Mouse (Mus musculus) CD4-positive naive resting alpha-beta T cell, adult 76 days (primary cell): Measurements from ENCODE around the gene Gm853. TPM values are rescaled to one million over a fixed set of nuclear protein-coding genes. Genes with fewer than 3 reads are reported as not detected.

Source experiments
- total RNA-seq: library from RNA; stranded (reverse); gene quantifications from one replicate; pipeline ENCODE4 v1.2.4, GENCODE M21; 2023

Gene Gm853
- total RNA-seq, result not detected

DNA sequence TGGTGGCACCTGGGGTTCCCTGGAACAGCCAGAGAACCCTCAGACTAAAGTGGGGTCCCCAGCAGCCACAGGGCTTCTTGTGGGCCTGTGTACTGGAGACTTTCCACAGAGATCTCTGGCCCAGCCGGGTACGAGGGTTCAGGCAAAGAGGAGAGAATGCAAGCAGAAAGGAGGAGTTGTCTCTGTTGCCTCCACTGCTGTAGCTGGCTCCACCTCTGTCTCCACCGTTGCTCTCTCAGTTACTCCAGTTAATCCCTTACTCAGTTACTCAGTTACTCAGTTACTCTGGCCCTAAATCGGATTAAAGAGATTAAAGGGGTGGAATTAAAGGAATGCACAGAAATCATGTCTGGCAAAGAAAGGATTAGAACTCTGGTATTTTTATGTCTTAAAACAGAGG lies at the start of gene Gm853:
Gm853 (minus strand) TSS at position 223 of the 400 bp plus-strand sequence.

GRCm38 (mm10) chr4:130175072-130175711 lies 47.0 kb downstream of the Gm853 start, which contains the start of gene Tinagl1:
Tinagl1 (minus strand) TSS chr4:130175122.

Other genes starting within 250 kb of the Gm853 start
- gene Adgrb2, start 237.5 kb downstream of the Gm853 start, total RNA-seq, result 0.59 TPM
- gene Col16a1, start 174.6 kb downstream of the Gm853 start, total RNA-seq, result 0.21 TPM
- 24.9 TPM for gene Pef1, start 119.8 kb downstream of the Gm853 start, total RNA-seq
- gene Hcrtr1, start 83.0 kb downstream of the Gm853 start, total RNA-seq, result not detected
- 0.79 TPM for gene Tinagl1, start 47.3 kb downstream of the Gm853 start, total RNA-seq
- not detected for gene Serinc2, start 56.8 kb upstream of the Gm853 start, total RNA-seq
- gene Fabp3, start 86.2 kb upstream of the Gm853 start, total RNA-seq, result not detected
- not detected for gene Gm10570, start 86.3 kb upstream of the Gm853 start, total RNA-seq
- gene Zcchc17, start 137.5 kb upstream of the Gm853 start, total RNA-seq, result 26.4 TPM
- gene Snrnp40, start 137.7 kb upstream of the Gm853 start, total RNA-seq, result 74.7 TPM